Mouse (Mus musculus) T-cell, adult 2 months (primary cell): ENCODE measurements around the gene Cabp2.

Source experiments
- DNase-seq: peaks from one replicate; pipeline ENCODE4 v3.0.0; 2022; ENCODE audit warnings: low spot score

The Cabp2 gene

DNA sequence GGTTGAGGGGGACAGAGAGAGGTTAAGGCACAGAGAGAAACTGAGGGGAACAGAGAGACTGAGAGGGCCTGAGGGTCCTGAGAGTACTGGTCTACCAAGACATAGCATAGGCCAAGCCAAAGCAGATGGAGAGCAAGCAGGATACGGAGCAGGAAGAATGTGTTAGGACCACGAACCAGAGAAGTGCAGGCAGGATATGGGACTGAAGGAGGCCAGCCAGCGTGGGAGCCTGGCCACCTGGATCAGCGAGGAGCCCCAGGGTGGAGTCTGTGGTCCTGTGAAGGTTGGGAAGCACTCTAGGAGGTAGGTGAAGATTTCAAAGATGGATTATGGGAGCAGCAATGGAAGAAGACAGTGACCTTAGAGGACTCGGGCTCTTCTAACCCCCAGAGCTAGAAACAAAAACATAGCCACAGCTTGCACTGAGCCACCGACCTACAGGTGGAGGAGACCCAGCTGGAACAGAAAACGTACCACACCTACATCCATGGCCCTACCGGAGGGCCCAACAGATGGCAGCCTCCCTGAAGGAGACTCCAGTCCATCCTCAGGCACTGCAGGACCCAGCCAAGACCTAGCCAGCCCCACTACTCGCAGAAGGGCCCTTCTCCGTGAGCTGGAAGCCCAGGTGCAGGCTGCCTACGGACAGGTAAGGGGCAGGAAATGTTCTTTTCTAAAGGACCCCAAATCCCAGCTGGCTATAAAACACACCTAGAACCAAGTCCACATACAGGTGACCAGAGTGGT, 1.0 kb downstream of the Cabp2 start:
- DNase-seq, result no peak

- no peak for DNase-seq
Measured at GRCm38 (mm10) chr19:4083316-4083715, 1.9 kb downstream of the Cabp2 start.

DNA sequence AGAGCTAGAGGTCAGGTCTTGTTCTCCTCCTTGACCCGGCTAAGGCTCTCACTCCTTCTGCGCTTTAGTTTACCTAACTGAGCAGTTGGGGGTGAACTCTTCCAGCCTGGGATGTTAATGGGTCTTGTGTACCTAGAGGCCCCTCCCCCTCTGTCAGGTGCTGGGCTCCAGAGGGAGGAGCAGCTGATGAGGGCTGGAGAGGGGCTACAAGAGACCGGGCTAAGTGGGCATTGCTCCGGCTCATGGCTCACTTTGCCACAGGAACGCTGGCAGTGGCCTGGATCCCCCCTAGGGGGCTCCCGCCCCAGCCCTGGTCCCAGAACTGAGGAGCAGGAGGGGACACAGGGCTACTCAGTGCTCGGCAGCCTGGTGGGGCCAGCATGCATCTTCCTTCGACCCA, 2.4 kb downstream of the Cabp2 start:
- no peak for DNase-seq

GRCm38 (mm10) chr19:4084984-4085383, 3.6 kb downstream of the Cabp2 start:
- no peak for DNase-seq

- no peak for DNase-seq
Measured at GRCm38 (mm10) chr19:4086156-4086555, 4.8 kb downstream of the Cabp2 start.

DNA sequence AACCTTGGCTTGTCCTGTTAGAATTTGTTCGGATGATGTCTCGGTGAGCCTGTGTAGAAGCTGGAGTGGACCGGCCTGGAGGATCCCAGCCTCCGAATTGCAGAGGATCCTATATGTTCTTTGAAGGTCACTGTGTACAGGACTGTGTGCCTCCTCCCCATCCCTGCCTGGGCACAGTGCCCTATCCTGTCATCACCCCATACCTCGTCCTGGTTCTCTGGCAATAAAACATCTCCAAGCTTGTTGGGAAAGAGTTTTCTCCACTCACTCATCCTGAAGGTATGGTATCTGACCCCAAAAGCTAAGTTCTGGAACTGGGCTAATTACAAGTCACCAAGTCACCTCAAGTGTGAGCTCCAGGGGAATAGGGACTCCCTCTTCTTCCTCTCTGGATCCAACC, 5.7 kb downstream of the Cabp2 start:
- DNase-seq, result no peak

- no peak for DNase-seq
Measured at GRCm38 (mm10) chr19:4088146-4088545, 6.8 kb downstream of the Cabp2 start.

DNA sequence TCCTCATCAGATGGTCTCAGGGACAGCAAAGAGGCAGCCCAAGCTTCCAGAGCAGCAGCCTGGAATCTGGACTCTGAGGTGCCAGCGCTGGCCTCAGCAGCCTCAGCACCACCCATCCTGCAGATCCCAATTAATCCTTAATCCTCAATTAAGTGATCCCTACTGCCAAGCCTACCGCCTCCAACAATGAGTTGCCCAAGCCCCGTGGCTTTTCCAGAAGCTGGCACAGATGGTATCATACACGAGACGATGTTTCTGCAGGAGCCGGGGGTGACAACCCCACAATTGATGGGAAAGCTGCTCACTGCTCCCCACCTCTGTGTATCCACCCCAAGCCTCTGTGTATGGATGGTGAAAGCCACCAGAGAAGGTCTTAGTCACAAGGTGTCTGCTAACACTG, 7.8 kb downstream of the Cabp2 start:
- no peak for DNase-seq

DNA sequence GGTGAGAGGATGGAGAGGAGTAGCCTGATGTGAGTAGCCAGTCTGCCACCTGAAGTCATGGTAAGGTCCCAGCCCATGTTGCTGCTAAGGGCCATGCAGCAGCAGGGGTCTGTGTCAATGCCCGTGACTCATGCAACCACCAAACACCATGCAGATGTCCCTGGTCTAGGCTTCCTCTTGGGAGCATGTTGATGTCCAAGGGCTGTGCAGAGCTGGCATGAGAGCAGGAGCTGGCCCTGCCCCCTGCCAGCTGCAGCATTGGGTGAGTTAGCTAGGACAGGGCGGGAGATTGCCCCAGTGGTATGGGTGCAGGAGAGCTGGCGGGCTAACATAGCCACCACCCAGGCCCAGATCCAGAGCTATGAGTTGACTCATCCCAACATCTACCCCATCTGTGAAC, 9.1 kb downstream of the Cabp2 start:
- DNase-seq, result no peak

DNA sequence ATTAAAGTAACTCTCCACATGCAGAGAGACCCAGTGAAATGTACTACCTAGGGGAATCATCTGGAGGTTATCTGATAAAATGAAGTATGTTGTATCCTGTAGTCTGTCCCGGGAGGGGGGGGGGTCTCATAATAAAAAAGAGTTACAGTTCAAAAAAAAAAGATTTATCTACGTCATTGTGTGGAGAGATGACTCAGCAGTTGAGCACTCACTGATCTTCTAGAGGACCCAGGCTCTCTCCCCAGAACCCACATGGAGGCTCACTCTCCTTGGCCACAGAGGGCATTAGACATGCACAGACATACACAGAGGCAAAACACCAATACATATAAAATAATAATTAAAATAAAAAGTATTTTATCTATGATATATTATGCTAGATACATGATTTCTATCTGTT, 10.0 kb downstream of the Cabp2 start:
- DNase-seq, result no peak

GRCm38 (mm10) chr19:4092750-4093149, 11.4 kb downstream of the Cabp2 start:
- no peak for DNase-seq

DNA sequence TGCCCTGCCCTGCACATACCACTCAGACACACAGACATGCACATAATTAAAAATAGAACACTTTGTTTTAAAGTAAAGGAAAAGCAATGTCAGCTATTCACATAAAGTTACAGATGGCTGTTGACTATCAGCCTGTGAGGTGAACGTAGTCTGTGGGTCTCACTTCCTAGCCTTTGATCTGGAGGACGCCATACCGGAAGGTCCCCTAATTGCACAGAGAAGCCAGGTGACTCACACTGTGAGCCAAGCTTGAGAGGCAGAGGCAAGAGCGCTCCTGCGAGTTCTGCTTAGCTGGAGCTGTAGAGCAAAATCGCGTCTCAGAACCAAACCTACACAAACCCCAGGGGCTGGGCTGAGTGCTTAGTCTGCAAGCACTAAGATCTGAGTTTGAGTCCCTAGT, 12.4 kb downstream of the Cabp2 start:
- DNase-seq, result peak; percentile 74

DNA sequence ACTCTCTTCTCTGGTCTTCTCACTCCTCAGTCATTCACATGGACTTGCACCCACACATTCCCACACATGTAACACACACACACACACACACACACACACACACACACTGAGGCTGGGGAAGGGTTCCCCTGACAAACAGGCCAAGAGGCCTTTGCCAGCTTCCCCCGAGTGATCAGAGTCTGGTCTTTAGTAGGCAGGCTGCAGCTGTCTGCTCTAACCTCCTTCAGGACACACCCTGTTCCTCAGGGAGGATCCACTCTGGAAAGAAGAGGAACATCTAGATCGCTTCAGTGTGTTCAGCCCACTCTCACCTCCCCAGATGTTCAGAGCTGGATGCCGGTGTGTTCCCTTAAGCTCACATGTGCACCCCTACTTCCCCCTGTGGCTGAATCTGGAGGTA, 13.0 kb downstream of the Cabp2 start:
- no peak for DNase-seq

DNA sequence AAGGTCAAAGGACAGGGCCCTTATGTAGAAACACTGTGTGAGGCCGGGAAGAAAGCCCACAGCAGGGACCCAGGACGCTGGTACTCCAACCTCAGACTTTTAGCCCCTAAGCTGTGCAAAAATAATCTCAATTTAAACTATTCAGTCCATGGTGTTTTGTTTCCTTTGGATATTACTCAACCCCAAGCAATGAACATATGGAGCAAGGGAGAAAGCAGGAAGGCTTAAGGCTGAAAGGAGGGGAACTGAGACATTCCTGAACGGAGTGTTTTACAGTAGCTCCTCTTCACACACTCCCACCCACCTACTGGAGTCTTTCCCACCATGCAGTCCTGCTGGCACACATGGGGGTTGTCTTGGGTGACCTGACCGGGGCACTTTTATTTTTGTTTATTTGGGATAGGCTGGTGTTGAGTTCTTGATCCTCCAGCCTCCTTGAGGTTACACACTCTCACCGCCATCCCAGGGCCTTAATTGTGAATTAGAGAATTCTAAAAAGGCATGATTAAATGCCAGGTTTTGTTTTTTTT, 13.5 kb downstream of the Cabp2 start:
- DNase-seq, result no peak

GRCm38 (mm10) chr19:4095802-4096201, 14.4 kb downstream of the Cabp2 start:
- no peak for DNase-seq

DNA sequence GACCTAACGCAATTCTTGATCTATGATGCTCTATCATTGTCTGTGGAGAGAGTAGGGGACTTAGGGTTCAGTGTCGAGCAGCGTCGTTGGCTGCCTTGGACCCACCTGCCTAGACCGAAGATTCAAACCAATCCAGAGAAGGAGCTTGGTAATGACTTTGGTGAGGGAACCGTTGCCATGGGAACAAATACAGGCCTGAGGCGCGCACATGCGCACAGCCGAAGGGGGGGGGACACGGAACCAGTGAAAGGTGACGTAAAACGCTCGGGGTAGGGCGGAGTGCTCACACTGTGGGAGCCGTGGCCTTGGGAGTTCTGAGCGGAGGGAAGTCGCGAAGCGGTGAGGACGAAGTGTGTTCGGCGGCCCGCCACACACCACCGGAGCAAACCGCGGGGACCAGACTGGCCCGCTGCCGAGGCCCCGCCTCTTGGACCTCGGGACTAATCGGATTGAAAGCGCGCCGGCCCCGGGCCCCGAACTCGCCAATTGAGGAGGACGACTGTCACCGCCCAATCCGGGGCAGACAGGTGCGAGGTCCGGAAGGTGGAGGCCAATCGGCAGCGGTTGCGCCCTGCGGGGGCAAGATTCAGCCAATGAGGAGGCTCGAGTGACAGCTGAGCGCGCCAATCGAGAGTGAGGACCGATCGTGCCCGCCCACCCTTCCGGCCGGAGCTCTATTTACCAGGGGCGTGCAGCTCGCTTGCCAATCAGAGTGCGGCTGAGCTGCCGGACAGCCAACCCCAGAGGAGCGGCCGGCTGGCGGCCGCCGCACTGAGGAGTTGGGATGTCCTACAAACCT, 15.5 kb downstream of the Cabp2 start, which contains the start of gene Cdk2ap2:
Cdk2ap2 (plus strand) TSS at position 541 of the 799 bp plus-strand sequence.
- peak; percentile 98 for DNase-seq

DNA sequence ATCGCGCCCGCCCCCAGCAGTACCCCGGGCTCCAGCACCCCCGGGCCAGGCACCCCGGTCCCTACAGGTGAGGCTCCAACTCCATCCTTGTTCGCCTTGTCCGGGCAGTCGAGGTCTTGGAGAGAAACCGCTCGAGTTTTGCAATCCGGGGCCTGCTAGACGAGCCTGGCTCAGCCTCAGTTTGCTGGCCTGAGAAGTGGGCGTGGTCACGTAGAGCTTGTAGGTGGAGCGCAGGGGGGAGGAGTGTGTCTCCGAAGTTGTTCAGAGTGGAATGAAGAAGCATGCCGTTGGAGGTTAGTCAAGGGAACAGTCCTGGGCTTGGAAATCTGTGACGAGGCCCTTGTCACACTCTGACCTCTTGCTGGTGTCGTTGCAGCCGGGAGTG, 16.1 kb downstream of the Cabp2 start:
- peak; percentile 77 for DNase-seq

DNA sequence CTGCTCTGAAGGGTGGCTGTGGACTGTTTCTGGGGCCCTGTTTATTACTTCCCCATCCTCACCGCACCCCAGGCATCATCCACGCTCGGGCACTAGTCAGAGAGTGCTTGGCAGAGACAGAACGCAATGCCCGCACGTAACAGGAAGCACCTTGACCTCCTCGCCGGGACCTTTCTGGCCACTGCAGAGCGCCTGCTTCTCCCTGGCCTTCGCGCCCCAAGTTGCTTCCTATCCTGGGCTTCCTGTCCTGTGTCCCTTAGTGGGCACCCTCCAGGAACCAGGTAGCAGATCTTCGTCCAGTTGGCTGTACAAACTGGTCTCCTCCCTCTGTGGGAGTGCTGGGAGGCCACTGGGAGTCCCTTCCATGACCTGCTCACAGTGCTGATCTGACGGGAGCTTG, 17.0 kb downstream of the Cabp2 start:
- no peak for DNase-seq

DNA sequence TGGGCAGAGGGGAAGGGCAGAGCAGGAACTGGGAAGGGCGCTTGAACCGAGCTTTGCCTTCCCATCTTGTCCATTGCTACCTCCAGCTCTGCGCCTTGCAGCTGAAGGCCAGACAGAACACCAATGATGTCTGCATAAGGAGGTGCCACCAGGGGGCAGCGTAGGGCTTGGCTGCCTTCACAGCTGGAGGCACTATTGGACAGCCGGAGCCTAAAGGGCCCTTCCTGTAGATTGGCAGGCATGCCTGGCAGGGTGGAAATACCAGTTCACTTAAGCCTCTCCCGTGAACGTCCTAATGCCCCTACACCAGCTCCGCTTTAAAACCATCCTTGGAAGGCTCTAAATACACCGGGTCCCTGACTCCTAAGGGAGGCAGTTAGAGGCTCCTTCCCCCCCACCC, 17.7 kb downstream of the Cabp2 start:
- peak; percentile 91 for DNase-seq

DNA sequence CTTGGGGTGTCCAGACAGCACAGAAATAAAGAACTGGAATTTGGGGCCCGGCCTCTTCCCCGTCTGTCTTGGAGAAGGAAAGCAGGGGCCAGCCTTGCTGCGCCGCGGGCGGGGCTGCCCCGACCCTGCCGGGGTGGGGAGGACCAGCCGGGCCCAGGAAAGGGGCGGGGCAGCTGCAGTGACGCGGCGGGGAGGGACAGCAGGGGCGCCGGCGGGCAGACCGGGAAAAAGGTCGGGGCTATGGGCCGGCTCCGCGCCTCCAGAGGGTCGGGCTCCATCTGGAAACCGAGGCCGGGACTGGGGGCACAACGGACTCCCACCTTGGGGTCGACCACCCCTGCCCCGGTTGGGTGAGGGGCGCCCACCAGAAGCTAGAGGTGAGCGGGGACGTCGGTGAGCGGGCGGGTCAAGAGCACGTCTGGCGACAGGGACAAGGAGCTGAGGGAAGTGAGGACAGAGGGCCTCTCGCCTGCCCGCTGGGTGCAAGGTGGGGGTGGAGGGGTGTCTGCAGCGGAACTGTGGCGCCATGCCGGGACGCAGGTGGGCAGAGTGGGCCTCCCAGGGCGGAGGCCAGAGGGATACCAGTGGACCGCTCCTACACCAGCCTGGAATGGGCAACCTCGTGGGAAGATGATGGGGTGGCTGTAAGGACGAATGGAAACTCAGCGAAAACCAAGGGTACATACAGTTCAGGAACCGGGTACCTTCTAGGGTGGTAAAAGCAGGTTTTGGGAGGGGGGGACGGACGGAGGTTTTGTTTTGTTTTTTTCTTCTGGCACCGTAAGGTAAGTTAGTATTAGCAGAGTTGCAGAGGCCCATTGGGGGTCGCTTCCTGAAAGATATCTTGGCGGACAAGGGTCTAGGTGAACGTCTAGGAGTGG, 18.7 kb downstream of the Cabp2 start, which contains the start of gene Pitpnm1:
Pitpnm1 (plus strand) TSS at position 162 of the 881 bp plus-strand sequence.
- peak; percentile 54 for DNase-seq

GRCm38 (mm10) chr19:4100718-4101261, 19.4 kb downstream of the Cabp2 start:
- DNase-seq, result peak; percentile 44

DNA sequence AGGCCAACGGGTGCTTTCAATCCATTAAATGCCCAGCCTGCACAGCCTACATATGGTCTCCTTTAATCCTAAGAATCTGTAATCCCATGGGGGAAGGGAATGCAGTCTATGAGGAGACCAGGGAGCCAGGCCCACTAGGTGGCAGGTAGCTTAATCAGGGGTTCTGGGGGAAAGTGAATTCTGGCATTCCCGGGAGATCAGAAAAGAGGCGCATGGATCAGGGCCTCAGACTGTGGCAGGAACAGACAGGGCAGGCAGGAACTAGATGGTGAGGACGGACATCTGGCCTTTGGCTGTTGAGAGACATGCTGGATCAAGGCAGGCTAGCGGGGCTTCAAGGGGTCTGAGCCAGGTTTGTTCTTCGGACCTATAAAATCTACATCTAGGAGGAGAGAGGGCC, 20.1 kb downstream of the Cabp2 start:
- no peak for DNase-seq
